Mouse (Mus musculus): Measurements from ENCODE around the gene Mgmt.

Mgmt gene

DNA sequence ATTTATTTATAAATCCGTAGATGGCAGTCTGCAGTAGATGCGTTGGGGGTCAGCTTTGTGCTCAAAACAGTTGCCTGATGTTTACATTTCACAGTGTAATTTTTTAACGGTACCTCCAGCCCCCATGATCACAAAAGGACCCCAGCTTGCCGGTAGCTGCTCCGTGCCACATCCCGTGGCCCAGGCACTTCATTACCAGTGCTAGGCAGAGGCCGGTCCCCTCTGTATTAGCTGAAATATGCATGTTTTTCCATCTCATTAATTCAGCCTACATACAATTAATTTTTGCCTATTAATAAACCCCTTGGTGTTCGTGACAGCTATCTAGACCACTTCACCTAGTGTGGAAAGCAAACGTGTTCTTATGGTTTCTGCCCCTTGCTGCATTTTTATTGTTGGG, 169.8 kb downstream of the Mgmt start:
- no peak for DNase-seq (ENCODE audit: low spot score)

DNA sequence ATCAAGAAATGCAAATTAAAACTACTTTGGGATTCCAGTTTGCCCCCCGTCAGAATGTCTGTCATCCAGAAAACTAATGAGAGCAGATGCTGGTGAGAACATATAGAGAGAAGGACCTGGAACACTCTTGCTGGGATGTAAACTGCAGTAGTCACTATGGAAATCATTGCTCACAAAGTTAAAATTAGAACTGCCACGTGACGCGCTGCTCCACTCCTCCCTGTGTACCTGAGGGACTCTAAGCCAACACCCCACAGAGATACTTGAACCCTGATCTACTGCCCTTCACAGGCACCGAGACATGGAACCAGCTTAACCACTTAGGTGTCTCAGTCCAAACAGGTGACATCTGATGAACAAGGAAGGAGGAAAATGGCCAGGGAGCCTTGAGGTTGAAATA, 171.0 kb downstream of the Mgmt start:
- no peak for DNase-seq (ENCODE audit: low spot score)

DNA sequence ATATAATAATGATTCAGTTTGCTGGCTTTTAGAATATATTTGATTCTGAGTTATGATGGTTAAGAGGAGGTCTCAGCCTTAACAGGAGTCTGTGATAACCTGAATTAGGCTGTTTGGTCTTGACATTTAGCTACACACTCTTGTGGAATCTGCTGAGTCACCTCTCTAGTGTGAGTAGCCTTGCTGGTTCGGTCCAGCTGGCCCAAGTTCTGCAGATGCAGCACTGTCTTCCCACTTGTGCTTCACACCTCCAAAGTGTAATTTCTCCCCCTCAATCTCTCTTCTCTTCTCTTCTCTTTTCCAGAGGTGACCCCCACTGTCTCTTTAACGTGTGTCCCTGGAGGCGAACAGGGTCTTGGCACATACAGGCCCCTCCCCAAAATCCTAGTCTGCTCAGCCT, 171.8 kb downstream of the Mgmt start:
- DNase-seq (ENCODE audit: low spot score), result no peak

DNA sequence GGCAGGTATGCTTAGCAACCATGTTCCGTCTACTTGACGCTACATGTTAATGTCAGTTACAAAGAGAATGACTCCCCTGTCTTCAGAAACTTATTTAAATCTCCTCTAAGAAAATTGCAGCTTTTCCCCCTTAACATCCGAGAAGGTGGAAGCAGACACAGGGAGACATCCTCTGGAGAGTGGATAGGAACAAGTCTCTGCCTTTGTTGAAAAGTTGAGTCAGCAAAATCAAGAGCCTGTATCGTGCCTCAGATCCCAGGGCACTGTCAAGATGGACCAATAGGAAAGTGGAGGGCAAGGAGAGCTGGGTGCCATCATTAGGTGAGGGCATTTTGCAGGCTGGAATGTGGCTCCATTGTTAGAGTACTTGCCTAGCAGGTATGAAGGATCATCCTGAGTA, 172.6 kb downstream of the Mgmt start:
- DNase-seq (ENCODE audit: low spot score), result no peak

DNA sequence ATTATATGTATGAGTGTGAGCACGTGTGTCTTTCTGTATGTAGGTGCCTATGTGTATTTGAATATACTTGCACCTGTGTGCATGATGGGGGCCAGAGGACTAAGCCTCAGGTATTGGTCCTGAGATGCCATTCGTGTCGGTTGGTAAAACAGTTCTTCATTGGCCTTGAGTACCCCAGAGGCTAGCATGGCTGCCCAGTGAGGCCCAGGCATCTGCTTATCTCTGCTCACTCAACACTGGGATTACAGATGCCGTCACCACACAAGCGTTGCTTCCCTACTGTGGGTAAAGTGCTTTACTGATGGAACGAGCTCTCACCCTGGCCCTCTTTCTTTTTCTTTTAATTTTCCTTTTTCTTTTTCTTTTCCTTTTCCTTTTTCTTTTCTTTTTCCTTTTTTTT, 173.3 kb downstream of the Mgmt start:
- no peak for DNase-seq (ENCODE audit: low spot score)

DNA sequence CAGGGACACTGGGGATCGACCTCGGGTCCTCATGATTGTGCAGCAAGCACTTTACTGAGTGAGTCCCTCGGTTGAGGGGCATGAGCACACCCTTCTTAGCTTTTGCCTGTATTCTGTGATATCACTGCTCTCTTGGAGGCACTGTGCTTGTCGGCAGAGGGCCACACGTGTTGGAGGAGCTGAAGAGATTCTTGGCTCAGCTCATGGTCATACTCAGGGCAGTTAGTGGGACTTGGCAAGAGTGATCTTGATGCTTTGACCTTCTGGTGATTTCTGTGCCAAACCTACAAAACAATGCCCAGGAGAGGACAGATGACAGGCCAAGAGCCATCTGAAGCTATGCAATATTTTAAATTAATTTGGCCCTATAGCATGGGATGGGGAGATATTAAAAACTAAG, 174.4 kb downstream of the Mgmt start:
- DNase-seq (ENCODE audit: low spot score), result no peak

DNA sequence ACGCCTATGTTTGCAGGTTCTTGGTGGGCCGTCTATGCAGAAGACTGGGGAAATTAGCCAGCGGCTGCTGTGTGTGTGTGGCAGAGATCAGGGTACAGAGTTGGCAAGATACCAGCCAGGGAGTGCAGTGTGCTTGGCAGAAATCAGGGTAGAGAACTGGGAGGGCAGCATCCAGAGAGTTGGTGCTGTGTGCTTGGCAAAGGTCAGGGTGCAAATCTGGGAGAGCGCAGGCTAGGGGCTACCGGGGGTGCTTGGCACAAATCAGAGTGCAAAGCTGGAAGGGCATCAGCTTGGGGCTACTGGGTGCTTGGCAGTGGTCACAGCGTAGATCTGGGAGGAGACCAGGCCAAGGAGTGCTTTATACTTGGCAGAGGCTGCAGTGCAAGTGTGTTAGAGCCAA, 175.4 kb downstream of the Mgmt start:
- DNase-seq (ENCODE audit: low spot score), result no peak

DNA sequence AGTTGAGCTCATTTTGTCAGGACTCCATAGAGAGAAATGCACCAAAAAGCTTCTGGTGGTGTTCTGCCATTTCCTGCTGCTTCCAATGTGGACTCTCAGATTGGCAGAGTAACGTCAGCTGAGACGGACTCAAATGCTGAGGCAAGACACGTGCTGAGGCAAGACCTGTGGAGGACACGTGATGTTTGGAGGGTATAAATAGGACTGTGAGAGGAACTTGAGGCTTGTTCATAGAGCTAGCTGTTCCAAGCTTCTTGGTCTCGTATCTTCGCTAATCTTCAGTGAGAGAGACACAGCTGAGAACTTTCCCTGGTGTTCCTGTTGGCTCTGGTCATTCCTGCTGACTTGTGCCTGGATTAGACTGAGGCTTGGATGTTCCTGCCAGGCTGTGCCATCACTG, 176.9 kb downstream of the Mgmt start:
- DNase-seq (ENCODE audit: low spot score), result no peak

DNA sequence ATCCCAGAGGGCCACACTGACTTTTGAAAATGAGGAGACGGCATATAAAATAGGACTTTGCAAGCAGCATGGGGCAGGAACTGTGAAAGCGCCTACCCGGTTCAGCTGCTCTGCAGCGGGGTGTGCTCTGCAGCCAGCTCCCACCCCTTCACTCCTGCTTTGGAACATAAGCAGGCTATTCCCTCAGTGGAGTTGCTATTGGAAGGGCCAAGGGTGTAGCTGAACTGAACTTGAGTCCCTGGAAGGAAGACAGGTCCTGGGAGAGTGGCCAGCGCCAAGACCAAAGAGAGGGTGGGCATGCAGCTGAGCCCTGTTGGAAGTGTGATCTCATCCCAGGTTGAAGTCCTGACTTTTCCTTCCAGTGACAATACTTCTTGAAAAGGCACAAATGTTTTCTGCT, 179.5 kb downstream of the Mgmt start:
- no peak for DNase-seq (ENCODE audit: low spot score)

DNA sequence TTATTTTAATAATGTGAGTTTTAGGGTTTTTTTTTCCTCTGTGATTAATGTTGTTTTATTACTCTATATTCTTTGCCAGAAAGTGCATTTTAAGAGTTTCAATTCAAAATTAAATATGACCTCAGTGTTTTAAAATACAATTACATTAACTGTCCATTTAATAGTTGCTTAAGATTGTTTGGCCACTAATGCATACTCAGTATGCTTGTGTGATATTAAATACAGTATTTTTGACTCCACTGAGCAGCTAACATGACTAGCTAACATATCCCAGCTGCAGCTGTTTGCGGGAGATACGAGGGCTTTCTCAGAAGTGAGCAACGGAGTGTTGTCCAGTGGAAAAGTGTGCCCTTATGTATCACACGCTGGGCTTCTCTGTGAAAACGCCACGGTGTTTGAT, 179.9 kb downstream of the Mgmt start:
- no peak for DNase-seq (ENCODE audit: low spot score)

DNA sequence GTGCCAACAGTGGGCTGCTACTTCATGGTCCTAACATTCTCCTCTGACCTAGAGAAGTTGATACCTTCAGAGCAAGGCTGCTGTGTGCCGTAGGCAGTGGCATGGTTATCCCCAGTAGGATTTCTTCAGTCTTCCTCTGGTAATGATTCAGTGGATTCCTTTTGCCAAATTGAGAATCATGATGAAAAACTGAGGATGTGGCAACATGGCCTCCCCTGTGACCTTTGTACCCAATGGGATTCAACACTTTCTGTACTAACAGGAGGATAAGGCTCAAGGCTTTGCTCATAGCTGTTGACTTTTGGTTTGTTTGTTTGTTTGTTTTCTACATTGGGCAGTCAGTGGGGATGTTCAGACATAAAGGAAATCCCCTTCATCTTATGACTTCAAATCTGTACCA, 180.9 kb downstream of the Mgmt start:
- DNase-seq (ENCODE audit: low spot score), result no peak

DNA sequence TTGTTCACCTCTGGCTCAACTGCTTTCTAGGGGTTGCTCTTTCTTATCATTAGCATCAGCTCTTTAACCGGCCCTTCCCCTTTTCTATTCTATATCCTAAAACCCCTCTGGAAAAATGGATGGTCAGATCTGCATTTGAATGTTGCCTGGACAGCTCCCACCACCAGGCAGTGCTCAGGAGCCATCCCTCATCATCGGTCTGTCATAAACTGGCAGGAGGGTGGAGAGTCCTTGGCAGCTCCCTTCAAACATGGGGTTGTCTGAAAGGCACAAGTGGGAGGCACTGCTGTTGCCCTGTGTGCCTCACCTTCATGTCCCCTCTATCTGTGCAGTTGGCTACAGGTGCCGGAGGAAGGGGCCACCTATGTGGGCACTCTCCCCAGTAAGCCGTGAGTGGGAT, 185.8 kb downstream of the Mgmt start:
- DNase-seq (ENCODE audit: low spot score), result no peak

DNA sequence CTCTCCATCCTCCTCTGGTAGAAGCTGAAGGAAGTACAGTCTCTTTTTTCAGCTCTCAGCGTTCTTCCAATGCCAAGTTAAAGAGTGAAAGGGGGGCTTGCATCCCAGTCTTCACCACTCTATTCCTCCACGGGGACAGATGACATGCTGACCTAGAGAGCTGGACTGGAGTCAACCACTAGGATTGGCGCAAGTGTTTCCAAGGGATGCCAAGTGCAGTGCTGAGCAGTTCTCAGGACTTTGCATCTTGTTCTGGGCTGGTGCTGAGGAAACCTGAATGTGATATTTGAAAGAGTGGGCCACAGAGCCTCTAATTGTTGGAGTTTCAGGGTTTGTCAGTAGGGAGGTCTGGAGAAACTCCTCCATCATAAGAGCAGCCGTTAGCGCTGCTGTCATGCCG, 187.8 kb downstream of the Mgmt start:
- DNase-seq (ENCODE audit: low spot score), result no peak

DNA sequence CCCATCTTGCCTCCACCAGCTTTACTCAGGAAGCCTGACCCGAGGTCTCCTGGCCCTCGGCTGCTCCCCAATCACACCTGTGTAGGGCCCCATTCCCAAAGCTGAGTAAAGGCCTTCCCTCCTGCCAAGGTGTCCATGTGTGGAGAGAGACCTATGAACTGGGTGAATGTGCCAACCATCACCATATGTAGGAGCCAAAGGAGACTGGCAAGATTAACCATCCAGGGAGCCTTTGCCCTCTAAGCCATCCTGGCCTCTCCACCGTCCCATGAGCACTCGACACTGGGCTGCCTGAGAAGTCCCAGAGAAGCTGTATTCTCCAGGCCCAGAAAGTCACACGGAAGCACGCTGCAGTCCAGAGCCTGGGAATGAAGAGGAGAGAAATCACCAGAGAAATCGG, 190.2 kb downstream of the Mgmt start:
- DNase-seq (ENCODE audit: low spot score), result no peak

DNA sequence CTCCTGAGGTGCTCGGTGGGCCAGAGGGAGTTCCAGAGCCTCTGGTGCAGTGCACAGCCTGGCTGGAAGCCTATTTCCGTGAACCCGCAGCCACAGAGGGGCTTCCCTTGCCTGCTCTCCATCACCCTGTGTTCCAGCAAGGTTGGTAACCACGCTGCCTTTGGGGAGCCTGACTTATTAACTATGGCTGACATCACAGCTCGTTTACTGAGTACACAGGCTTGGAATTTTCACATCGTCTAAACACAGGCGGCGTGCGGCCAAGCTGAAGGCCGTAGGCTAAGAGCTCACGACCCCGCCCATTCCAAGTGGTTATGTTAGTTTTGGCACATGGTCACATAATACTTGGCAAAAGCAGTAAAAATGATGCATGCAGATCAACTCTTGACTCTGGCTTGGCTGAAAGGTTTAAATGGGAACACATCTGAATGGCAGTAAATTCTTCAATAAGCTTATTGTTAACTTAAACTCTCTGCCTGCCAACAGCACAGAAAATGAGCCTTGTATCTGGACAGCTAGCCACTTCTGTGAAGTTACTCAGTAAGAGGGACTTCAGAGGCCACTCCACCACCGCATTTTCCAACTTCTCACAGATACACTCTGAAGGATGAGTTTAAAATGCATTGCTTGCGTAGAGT, 191.7 kb downstream of the Mgmt start:
- DNase-seq (ENCODE audit: low spot score), result no peak

DNA sequence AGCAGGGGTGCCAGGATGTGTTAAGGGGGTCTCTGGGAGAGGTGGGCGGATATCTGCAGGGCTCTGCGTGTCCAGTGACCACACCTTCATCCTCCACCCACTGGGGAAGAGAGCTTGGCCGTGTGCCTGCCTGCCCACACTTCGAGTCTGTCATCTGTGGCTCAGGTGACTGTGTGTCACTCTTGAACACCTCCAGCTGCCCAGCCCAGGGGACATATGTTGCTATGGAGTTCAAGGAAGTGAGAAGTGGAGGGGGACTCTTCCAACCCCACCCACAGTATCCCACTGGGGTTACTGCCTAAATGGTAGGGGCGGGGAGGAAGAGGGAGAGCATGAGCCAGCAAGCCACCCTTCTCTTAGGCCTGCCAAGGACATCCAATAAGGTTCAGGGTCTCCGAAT, 192.7 kb downstream of the Mgmt start:
- DNase-seq (ENCODE audit: low spot score), result no peak

DNA sequence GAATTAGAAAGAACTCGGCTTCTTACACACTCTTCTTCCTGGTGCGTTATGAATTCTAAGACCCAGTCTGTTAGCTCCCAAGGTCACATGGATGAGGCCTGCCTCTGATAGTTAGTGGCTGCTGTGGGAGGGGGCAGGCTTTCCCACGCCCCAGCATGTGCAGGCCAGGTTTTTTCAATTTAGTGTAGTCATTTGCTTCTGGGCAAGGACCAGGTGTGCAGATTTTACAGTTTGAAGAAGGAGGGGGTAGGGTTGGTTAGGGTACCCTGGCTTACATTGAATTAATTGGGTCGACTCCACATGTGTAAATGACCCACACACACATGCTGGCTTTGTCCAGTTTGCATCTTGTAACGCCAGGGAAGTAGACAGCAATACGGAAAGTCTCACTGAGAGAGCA, 193.7 kb downstream of the Mgmt start:
- DNase-seq (ENCODE audit: low spot score), result no peak

DNA sequence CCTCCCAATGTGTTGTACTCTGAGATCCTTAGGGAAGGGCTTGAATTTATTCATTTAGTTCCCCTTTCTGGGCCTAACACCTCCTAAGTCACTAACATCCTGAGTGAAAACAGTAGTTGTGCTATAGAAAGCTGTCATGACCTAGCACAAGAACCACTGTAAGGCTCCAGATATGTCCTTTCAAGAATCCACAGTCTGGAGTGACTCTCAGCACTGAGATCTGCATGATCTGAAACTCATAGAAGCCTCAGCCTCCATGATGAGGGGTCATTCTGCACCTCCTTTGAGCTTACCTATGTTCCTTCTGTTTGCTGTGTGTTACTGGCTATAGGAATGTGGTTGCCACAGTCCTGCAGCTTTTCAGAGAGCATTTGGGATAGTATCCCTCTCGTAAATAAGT, 200.1 kb downstream of the Mgmt start:
- DNase-seq (ENCODE audit: low spot score), result no peak

DNA sequence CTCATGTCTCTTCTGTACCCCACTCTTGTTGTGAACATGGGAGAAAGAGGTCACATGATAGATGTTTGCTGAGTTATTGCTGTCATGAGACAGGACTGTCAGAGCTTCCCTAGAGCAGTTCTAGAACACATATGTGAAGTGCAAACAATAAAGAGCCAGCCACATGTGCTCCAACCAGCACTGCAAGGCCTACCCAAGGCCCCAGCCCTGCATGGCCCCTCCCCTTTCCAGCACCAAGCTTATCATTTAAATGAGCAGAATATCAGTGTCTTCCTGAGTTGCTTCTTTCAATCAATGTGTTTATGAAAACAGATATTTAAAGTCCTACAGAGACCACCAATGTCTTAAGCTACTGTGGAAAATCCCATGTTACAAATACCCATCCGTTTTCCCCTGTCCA, 201.3 kb downstream of the Mgmt start:
- no peak for DNase-seq (ENCODE audit: low spot score)

DNA sequence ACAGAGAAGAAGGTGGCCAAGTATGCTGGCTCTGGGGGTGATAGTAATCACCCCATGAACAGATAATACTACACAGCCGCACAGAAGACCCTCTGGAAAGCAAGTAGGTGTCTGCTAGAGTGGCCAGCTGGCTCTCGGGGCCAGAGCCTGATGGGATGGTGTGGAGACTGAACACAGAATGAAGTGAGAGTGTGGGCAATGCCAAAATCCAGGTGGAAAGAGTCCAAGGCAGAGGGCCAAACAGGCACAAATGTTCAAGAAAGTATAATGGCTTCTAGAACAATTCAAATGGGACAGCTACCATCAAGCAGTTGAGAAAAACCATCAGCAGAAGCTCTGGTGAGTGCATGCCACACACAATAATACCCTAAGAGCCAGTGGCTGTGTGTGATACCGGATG, 205.4 kb downstream of the Mgmt start:
- DNase-seq (ENCODE audit: low spot score), result no peak

DNA sequence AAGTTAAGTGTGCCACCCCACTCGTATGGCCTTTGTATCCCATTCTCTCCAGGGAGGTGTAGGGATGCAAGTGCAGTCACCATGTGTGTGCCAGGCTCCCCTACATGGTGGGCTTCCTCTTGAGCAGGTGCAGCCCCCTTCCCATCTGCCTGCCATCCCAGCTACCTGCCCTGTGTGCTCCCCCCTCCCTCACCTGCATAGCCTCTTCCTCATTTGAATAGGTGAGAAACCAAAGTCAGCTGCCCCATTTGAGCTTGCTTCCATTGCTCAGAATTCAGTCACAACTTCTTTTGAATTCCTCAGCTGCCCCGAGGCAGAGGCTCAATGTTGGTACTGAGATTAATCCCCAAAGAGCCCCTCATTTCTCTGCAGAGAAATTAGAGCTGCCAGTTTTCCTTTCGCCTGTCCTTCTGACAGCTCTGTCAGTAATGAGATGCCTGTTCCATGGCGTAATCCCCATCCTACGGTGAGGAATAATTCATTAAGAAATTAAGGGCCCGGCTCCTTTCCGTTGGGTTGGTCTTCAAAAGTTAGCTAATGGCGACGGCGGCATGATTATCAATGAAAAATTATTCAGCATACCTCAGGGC, 208.3 kb downstream of the Mgmt start:
- DNase-seq (ENCODE audit: low spot score), result no peak

DNA sequence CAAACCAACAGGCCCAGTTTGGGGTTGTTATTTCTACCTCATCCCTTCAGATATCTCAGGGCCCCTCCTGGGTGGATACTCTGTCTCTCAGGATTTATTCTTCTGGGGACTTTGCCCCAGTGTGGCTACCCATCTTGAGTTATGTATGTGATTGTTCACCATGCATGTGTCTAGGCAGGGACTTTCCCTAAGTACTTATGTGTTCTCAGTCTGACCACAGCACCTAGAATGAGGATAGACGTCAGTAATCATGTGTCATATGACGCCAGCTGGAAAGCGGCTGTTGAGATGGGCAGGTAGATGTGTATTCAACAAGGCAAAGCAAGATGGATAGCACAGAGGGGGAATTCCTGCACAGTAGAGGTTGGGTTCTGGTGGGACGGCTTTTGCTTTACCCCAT, 217.7 kb downstream of the Mgmt start:
- no peak for DNase-seq (ENCODE audit: low spot score)

DNA sequence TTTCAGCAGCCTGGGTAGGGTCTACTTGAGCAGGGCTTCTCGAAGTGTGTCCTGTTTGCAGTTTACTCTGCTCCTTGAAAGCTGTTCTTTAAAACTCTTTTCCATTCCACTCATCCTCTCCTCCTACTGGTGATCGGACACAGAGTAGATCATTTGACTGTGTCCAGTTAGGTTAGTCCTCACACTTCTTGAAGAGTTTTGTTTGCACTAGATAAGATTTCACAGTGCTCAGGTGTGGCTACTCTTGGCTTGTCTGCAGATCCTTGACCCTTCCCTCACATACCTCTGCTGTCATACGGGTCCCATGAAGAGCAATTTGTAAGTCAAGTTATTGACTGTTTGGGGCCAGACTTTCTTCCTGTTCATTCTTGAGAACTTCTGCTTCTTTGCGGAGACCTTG, 221.8 kb downstream of the Mgmt start:
- no peak for DNase-seq (ENCODE audit: low spot score)

DNA sequence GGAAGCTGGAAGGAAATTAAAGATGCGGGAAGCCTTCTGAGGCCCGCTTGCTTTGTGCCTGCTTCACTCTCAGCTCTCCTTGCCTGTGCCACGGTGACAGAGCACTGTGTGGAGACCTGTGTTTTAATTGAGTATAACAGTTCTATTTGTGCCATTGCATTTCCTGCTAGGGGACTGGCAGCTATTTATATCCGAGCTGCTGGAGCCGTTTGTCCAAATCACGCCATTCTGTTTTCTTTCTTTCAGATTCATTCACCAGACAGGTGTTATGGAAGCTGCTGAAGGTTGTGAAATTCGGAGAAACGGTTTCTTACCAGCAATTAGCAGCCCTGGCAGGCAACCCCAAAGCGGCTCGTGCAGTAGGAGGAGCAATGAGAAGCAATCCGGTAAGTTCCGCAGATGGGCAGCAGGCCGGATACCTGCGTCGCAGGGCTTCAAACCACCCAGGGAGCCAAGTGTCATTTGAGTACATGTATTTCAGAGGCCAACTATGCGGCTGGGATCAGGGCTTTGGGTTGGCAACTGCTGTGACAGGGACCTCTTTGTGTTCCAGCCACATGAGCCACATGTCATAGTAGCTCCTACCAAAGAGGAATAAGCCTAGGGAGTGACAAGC, 226.9 kb downstream of the Mgmt start:
- no peak for DNase-seq (ENCODE audit: low spot score)
